Mouse (Mus musculus): ENCODE data around the gene Raf1. TPM values are rescaled to one million over a fixed set of nuclear protein-coding genes. Genes with fewer than 3 reads are reported as not detected.

Gene Raf1
- polyA plus RNA-seq, 1 experiment from 2014 or later = 39.6 TPM

DNA sequence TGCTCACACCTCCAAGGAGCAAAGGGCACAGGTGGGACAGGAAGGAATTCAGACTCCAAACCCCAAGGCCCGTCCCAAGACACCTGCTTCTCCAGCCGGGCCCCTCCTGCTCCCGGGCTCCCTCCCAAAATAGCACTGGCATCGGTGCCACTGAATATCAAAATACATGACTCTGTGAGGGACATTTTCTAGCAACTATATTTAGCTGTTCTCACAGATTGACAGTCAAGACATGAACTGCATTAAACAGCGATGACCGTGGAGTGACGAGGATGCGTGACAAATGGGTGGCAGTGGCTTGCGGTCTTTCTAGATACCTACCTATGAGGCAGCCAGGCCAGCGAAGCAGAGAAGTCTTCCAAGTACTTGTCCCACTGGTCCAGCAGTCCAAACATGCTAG is 90.1 kb downstream of the Raf1 start:
- 83% methylated on average over 10 of the region's 10 CpGs for WGBS (ENCODE audit: insufficient replicate concordance)
- H3K36me3 ChIP-seq (replicated peaks; ENCODE audit: insufficient read depth, low read length) = no peaks in the 10 kb centered on the region
- no peaks in the 10 kb centered on the region for H3K9me3 ChIP-seq (ENCODE audit: low read length)
- H3K9ac ChIP-seq (replicated peaks) = no peak overlapping the region
- TF ChIP-seq EP300 (IDR thresholded peaks at IDR 0.05; ENCODE audit: low read depth) = no peak
- no peak for TF ChIP-seq CTCF (IDR thresholded peaks at IDR 0.05; ENCODE audit: low read depth)
- no peaks in the 10 kb centered on the region for H3K27me3 ChIP-seq (ENCODE audit: insufficient read depth, low read length)
- DNase-seq = no peak
- H3K4me1 ChIP-seq (ENCODE audit: insufficient read depth) = no peaks in the 10 kb centered on the region; the same call in 1 of the 2 replicates
- no peak overlapping the region for H3K4me2 ChIP-seq (ENCODE audit: low read depth, low read length)
- no peak for ATAC-seq
- H3K4me3 ChIP-seq (ENCODE audit: low read depth, low read length) = no peak overlapping the region
- H3K27ac ChIP-seq (ENCODE audit: low read depth) = no peak overlapping the region

DNA sequence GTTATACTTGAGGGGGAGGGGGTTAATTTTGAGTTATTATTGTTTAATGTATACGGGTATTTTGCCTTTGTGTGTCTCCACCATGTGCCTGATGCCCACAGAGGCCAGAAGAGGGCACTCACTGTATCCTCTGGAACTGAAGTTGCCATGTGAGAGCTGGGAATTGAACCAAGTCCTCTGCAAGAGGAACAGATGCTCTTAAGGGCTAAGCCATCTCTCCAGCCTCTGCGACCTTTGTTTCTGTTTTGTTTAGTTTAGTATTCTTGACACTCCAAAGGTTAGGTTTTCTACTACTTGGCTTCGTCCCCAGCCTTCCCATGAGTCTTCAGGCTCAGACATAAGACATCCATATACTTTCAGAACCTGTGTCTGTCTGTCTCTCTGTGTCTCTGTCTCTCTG is 92.3 kb downstream of the Raf1 start:
- Histone ChIP-seq H3K9ac (replicated peaks) (no peak overlapping the region), H3K4me1 (ENCODE audit: insufficient read depth) (no peaks in the 10 kb centered on the region; the same call in 1 of the 2 replicates), H3K9me3 (ENCODE audit: low read length) (no peaks in the 10 kb centered on the region), H3K27me3 (ENCODE audit: insufficient read depth, low read length) (no peaks in the 10 kb centered on the region), H3K4me2 (ENCODE audit: low read depth, low read length) (no peak overlapping the region), H3K27ac (ENCODE audit: low read depth) (no peak overlapping the region), H3K4me3 (ENCODE audit: low read depth, low read length) (no peak overlapping the region), H3K36me3 (replicated peaks; ENCODE audit: insufficient read depth, low read length) (no peaks in the 10 kb centered on the region)
- WGBS (ENCODE audit: insufficient replicate concordance) = 69% methylated on average over 3 of the region's 3 CpGs
- TF ChIP-seq CTCF (IDR thresholded peaks at IDR 0.05; ENCODE audit: low read depth) (peak; percentile 5; the same call in 1 of the 2 replicates), EP300 (IDR thresholded peaks at IDR 0.05; ENCODE audit: low read depth) (no peak)
- ATAC-seq = no peak
- no peak for DNase-seq

DNA sequence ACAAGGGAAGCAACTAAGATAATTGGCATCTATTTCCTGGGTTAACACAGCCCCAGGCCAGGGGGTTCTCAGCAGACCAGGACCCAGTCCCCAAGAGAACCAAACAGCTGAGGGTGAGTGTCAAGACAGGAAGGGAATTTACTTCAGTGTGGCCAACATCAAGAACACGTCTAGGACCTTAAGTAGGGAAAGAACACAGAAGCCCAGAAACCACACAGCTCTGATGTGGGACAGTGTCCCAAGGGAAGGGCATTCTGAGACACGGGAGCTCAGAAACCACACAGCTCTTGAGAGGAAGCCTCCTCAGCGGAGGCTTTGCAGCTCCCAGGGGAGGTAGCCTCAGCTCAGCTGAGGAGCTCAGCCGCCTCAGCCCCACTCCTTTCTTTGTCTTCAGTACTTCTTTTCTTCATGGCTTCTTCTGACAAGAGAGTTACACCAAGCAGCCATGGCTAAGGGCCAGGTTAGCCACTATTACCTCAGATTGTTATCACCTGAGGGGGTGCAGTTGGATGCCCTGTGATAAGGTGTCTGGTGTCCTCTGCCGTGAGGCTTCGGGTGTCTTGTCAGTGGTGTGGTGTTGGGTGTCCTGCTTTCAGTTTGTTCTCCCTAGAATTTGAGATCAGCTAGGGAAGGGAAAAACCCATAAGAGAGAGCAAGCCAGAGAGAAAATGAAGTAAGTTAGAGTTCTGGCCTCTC is 92.9 kb downstream of the Raf1 start:
- Histone ChIP-seq H3K9me3 (ENCODE audit: low read length) (no peaks in the 10 kb centered on the region), H3K36me3 (replicated peaks; ENCODE audit: insufficient read depth, low read length) (no peaks in the 10 kb centered on the region), H3K4me1 (ENCODE audit: insufficient read depth) (no peaks in the 10 kb centered on the region; the same call in 1 of the 2 replicates), H3K27ac (ENCODE audit: low read depth) (no peak overlapping the region), H3K4me3 (ENCODE audit: low read depth, low read length) (no peak overlapping the region), H3K27me3 (ENCODE audit: insufficient read depth, low read length) (no peaks in the 10 kb centered on the region), H3K9ac (replicated peaks) (no peak overlapping the region), H3K4me2 (ENCODE audit: low read depth, low read length) (no peak overlapping the region)
- TF ChIP-seq EP300 (IDR thresholded peaks at IDR 0.05; ENCODE audit: low read depth) = no peak
- no peak for TF ChIP-seq CTCF (IDR thresholded peaks at IDR 0.05; ENCODE audit: low read depth)
- WGBS (ENCODE audit: insufficient replicate concordance) = 53% methylated on average over 6 of the region's 6 CpGs
- DNase-seq (no peak), ATAC-seq (no peak)

DNA sequence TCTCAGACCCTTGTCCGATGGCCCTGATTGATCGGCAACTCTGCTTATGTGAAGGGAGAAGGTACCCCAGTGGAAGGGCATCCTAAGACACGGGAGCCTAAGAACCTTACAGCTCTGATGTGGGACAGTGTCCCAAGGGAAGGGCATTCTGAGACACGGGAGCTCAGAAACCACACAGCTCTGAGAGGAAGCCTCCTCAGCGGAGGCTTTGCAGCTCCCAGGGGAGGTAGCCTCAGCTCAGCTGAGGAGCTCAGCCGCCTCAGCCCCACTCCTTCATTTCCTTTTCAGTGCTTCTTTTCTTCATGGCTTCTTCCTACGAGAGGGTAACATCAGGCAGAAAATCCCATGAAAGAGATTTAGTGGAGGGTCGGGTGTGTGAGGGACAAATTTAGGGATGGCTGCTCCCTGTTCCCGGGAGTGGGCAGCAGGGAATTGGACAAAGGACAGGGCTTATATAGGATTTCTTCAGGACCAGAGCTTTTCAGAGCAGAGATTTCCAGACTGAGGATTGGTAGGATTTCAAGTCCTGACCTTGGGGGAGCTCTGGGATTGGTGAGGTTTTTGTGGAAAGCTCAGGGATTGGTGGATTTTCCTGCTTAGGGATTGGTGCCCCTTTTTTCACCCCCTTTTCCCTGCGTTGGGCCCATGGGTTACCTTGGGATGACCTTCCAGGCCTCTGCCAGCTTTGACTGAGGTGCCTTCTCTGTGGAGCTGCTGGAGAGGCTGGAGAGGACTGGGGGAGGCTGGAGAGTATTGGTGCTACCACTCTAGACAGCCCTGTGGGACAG is 93.9 kb downstream of the Raf1 start:
- no peak for DNase-seq
- H3K27me3 ChIP-seq (ENCODE audit: insufficient read depth, low read length) = no peaks in the 10 kb centered on the region
- no peak for ATAC-seq
- no peaks in the 10 kb centered on the region; the same call in 1 of the 2 replicates for H3K4me1 ChIP-seq (ENCODE audit: insufficient read depth)
- no peak overlapping the region for H3K4me3 ChIP-seq (ENCODE audit: low read depth, low read length)
- H3K4me2 ChIP-seq (ENCODE audit: low read depth, low read length) = no peak overlapping the region
- H3K9ac ChIP-seq (replicated peaks) = no peak overlapping the region
- no peaks in the 10 kb centered on the region for H3K9me3 ChIP-seq (ENCODE audit: low read length)
- no peak overlapping the region for H3K27ac ChIP-seq (ENCODE audit: low read depth)
- H3K36me3 ChIP-seq (replicated peaks; ENCODE audit: insufficient read depth, low read length) = peaks cover 1% of the 10 kb centered on the region; the same call in 1 of the 2 replicates
- WGBS (ENCODE audit: insufficient replicate concordance) = 72% methylated on average over 10 of the region's 10 CpGs
- no peak for TF ChIP-seq CTCF (IDR thresholded peaks at IDR 0.05; ENCODE audit: low read depth)
- no peak for TF ChIP-seq EP300 (IDR thresholded peaks at IDR 0.05; ENCODE audit: low read depth)

DNA sequence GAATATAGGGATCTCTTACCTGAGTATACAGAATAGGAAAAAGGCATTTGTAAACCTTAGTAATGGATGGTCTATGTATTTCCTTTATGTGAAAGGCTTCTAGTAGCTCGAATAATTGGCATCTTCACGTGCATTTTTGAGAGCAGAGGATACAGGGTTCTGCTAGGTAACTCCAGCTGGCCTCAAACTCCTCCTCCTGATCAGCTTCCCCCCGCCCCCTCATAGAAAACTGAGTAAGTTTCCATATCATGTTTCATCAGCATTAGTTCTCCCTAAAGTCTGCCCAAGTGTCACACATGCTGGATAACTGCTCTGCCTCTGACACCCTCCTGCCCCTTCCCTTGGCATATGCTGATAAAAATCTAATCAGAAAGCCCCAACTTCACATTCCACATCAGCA is 95.6 kb downstream of the Raf1 start:
- ATAC-seq (no peak), DNase-seq (no peak)
- no peaks in the 10 kb centered on the region for H3K27me3 ChIP-seq (ENCODE audit: insufficient read depth, low read length)
- 71% methylated on average over 3 of the region's 3 CpGs for WGBS (ENCODE audit: insufficient replicate concordance)
- H3K9me3 ChIP-seq (ENCODE audit: low read length) = no peaks in the 10 kb centered on the region
- no peak overlapping the region for H3K4me3 ChIP-seq (ENCODE audit: low read depth, low read length)
- TF ChIP-seq CTCF (IDR thresholded peaks at IDR 0.05; ENCODE audit: low read depth) (no peak), EP300 (IDR thresholded peaks at IDR 0.05; ENCODE audit: low read depth) (no peak)
- H3K4me2 ChIP-seq (ENCODE audit: low read depth, low read length) = no peak overlapping the region
- no peaks in the 10 kb centered on the region; the same call in 1 of the 2 replicates for H3K4me1 ChIP-seq (ENCODE audit: insufficient read depth)
- H3K27ac ChIP-seq (ENCODE audit: low read depth) = no peak overlapping the region
- H3K36me3 ChIP-seq (replicated peaks; ENCODE audit: insufficient read depth, low read length) = peaks cover 8% of the 10 kb centered on the region; the same call in 1 of the 2 replicates
- H3K9ac ChIP-seq (replicated peaks) = no peak overlapping the region

GRCm38 (mm10) chr6:115577941-115578340 is 98.5 kb downstream of the Raf1 start:
- H3K9me3 ChIP-seq (ENCODE audit: low read length) = no peaks in the 10 kb centered on the region
- H3K4me1 ChIP-seq (ENCODE audit: insufficient read depth) = no peaks in the 10 kb centered on the region; the same call in 1 of the 2 replicates
- ATAC-seq = no peak
- H3K36me3 ChIP-seq (replicated peaks; ENCODE audit: insufficient read depth, low read length) = peaks cover 8% of the 10 kb centered on the region; the same call in 1 of the 2 replicates
- H3K27me3 ChIP-seq (ENCODE audit: insufficient read depth, low read length) = no peaks in the 10 kb centered on the region
- no peak overlapping the region for H3K9ac ChIP-seq (replicated peaks)
- TF ChIP-seq CTCF (IDR thresholded peaks at IDR 0.05; ENCODE audit: low read depth) (no peak), EP300 (IDR thresholded peaks at IDR 0.05; ENCODE audit: low read depth) (no peak)
- DNase-seq = no peak
- no peak overlapping the region for H3K4me3 ChIP-seq (ENCODE audit: low read depth, low read length)
- H3K4me2 ChIP-seq (ENCODE audit: low read depth, low read length) = no peak overlapping the region
- 80% methylated on average over 9 of the region's 9 CpGs for WGBS (ENCODE audit: insufficient replicate concordance)
- H3K27ac ChIP-seq (ENCODE audit: low read depth) = no peak overlapping the region

Data from liver, postnatal 0 days (tissue).